Mouse (Mus musculus): ENCODE results near the gene Slf2. TPM values are rescaled to one million over a fixed set of nuclear protein-coding genes. Genes with fewer than 3 reads are reported as not detected.
A peak's percentile ranks its signal among the peaks of the same experiment; 100 is the strongest.

The Slf2 gene
- polyA plus RNA-seq, 1 experiment from 2014 or later = 56.7 TPM

GRCm38 (mm10) chr19:45003740-45004516 is 73.0 kb downstream of the Slf2 start:
- H3K27ac ChIP-seq (ENCODE audit: low read length) = no peak overlapping the region
- peaks cover 18% of the 10 kb centered on the region for H3K36me3 ChIP-seq (ENCODE audit: control insufficient read depth, insufficient read depth, low read length)
- no peaks in the 10 kb centered on the region for H3K9me3 ChIP-seq (ENCODE audit: control insufficient read depth, low read depth, low read length)
- H3K4me3 ChIP-seq (ENCODE audit: low read depth, low read length) = no peak overlapping the region
- no peak overlapping the region for H3K4me2 ChIP-seq (replicated peaks; ENCODE audit: low read depth, low read length)
- H3K27me3 ChIP-seq (ENCODE audit: control insufficient read depth, insufficient read depth, low read length) = no peaks in the 10 kb centered on the region
- H3K9ac ChIP-seq (replicated peaks; ENCODE audit: low read depth, low read length) = no peak overlapping the region
- no peak for ATAC-seq (ENCODE audit: insufficient number of reproducible peaks, insufficient read depth, low FRiP score, low read depth)
- peaks cover 18% of the 10 kb centered on the region; the same call in 1 of the 2 replicates for H3K4me1 ChIP-seq (ENCODE audit: control insufficient read depth, insufficient read depth, low read length)
- 92% methylated on average over 7 of the region's 7 CpGs for WGBS

DNA sequence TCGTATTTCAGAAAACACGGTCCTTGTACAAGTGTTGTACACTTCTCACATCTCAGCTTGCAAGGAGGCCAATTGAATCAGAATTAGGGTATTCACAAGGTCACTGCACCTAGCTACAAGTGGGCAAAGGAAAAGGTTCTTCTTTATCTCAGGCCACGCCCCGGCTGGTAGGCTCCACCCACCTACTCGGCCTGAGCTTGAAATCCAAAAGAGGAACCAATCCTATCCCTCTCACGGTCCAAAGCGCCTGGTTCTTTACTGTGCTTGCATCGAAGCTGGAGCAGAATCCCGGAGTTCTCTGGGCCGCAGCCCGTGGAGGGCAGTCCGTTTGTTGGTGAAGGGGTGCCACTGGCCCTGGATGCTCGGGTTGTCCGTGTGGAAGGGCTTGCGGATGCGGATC is 74.5 kb downstream of the Slf2 start, which contains the start of gene Twnk:
Gene Twnk, plus strand, starts transcription at position 220 of the 400 bp plus-strand sequence.
- Histone ChIP-seq H3K9ac (replicated peaks; ENCODE audit: low read depth, low read length) (peak within 1 kb of the TSS; percentile 51), H3K27ac (ENCODE audit: low read length) (peak within 1 kb of the TSS; percentile 80), H3K4me1 (ENCODE audit: control insufficient read depth, insufficient read depth, low read length) (peaks cover 18% of the 10 kb centered on the region; the same call in 1 of the 2 replicates), H3K36me3 (ENCODE audit: control insufficient read depth, insufficient read depth, low read length) (peaks cover 26% of the 10 kb centered on the region), H3K4me2 (replicated peaks; ENCODE audit: low read depth, low read length) (peak within 1 kb of the TSS; percentile 75), H3K4me3 (ENCODE audit: low read depth, low read length) (peak within 1 kb of the TSS; percentile 64), H3K9me3 (ENCODE audit: control insufficient read depth, low read depth, low read length) (no peaks in the 10 kb centered on the region), H3K27me3 (ENCODE audit: control insufficient read depth, insufficient read depth, low read length) (no peaks in the 10 kb centered on the region)
- WGBS = 11% methylated on average over 16 of the region's 16 CpGs
- ATAC-seq (ENCODE audit: insufficient number of reproducible peaks, insufficient read depth, low FRiP score, low read depth) = no peak

- WGBS = under 1% methylated on average over 82 of the region's 82 CpGs
- H3K27ac ChIP-seq (ENCODE audit: low read length) = peak within 1 kb of the TSS; percentile 80
- peak; percentile 92 for ATAC-seq (ENCODE audit: insufficient number of reproducible peaks, insufficient read depth, low FRiP score, low read depth)
- H3K9ac ChIP-seq (replicated peaks; ENCODE audit: low read depth, low read length) = peak within 1 kb of the TSS; percentile 51
- peaks cover 18% of the 10 kb centered on the region; the same call in 1 of the 2 replicates for H3K4me1 ChIP-seq (ENCODE audit: control insufficient read depth, insufficient read depth, low read length)
- H3K4me3 ChIP-seq (ENCODE audit: low read depth, low read length) = peak within 1 kb of the TSS; percentile 64
- peaks cover 33% of the 10 kb centered on the region for H3K36me3 ChIP-seq (ENCODE audit: control insufficient read depth, insufficient read depth, low read length)
- no peaks in the 10 kb centered on the region for H3K9me3 ChIP-seq (ENCODE audit: control insufficient read depth, low read depth, low read length)
- H3K27me3 ChIP-seq (ENCODE audit: control insufficient read depth, insufficient read depth, low read length) = no peaks in the 10 kb centered on the region
- H3K4me2 ChIP-seq (replicated peaks; ENCODE audit: low read depth, low read length) = peak within 1 kb of the TSS; percentile 75
Measured at GRCm38 (mm10) chr19:45005957-45006712, 75.2 kb downstream of the Slf2 start, which contains the start of gene Mrpl43. Mrpl43 (minus strand) TSS chr19:45006442.

DNA sequence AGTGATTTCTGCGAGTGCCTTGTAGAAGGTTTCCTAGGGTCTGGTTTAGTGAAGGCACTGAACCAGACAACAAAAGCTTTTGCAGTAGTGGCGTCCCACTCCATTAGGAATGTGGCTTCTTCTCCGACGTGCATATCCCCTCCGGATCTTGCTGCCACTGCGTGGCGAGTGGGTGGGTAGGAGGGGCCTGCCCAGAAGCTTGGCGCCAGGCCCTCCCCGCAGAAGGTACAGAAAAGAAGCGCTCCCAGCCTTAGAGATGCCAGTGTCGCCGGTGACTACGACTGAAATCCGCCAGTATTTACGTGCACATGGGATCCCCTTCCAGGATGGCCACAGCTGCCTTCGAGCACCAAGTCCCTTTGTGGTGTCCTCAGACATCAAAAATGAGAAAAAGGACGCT is 76.1 kb downstream of the Slf2 start:
- Histone ChIP-seq H3K4me2 (replicated peaks; ENCODE audit: low read depth, low read length) (peak overlapping the region; percentile 75), H3K36me3 (ENCODE audit: control insufficient read depth, insufficient read depth, low read length) (peaks cover 40% of the 10 kb centered on the region), H3K4me1 (ENCODE audit: control insufficient read depth, insufficient read depth, low read length) (peaks cover 18% of the 10 kb centered on the region; the same call in 1 of the 2 replicates), H3K27me3 (ENCODE audit: control insufficient read depth, insufficient read depth, low read length) (no peaks in the 10 kb centered on the region), H3K9ac (replicated peaks; ENCODE audit: low read depth, low read length) (peak overlapping the region; percentile 51), H3K27ac (ENCODE audit: low read length) (peak overlapping the region; percentile 80; the same call in 1 of the 2 replicates), H3K9me3 (ENCODE audit: control insufficient read depth, low read depth, low read length) (no peaks in the 10 kb centered on the region), H3K4me3 (ENCODE audit: low read depth, low read length) (peak overlapping the region; percentile 64)
- ATAC-seq (ENCODE audit: insufficient number of reproducible peaks, insufficient read depth, low FRiP score, low read depth) = no peak
- 35% methylated on average over 17 of the region's 17 CpGs for WGBS

- H3K36me3 ChIP-seq (ENCODE audit: control insufficient read depth, insufficient read depth, low read length) = peaks cover 40% of the 10 kb centered on the region
Measured at GRCm38 (mm10) chr19:45007425-45008191, 76.7 kb downstream of the Slf2 start.

GRCm38 (mm10) chr19:45010646-45011045 is 79.7 kb downstream of the Slf2 start:
- no peak overlapping the region for H3K27ac ChIP-seq (ENCODE audit: low read length)
- H3K27me3 ChIP-seq (ENCODE audit: control insufficient read depth, insufficient read depth, low read length) = no peaks in the 10 kb centered on the region
- no peak for ATAC-seq (ENCODE audit: insufficient number of reproducible peaks, insufficient read depth, low FRiP score, low read depth)
- WGBS = 90% methylated on average over 4 of the region's 4 CpGs
- H3K4me3 ChIP-seq (ENCODE audit: low read depth, low read length) = no peak overlapping the region
- no peak overlapping the region for H3K9ac ChIP-seq (replicated peaks; ENCODE audit: low read depth, low read length)
- no peaks in the 10 kb centered on the region for H3K9me3 ChIP-seq (ENCODE audit: control insufficient read depth, low read depth, low read length)
- H3K36me3 ChIP-seq (ENCODE audit: control insufficient read depth, insufficient read depth, low read length) = peaks cover 29% of the 10 kb centered on the region
- H3K4me1 ChIP-seq (ENCODE audit: control insufficient read depth, insufficient read depth, low read length) = peaks cover 22% of the 10 kb centered on the region; the same call in 1 of the 2 replicates
- H3K4me2 ChIP-seq (replicated peaks; ENCODE audit: low read depth, low read length) = no peak overlapping the region

More at GRCm38 (mm10) chr19:45007425-45008191, 76.7 kb downstream of the Slf2 start:
- Histone ChIP-seq H3K27me3 (ENCODE audit: control insufficient read depth, insufficient read depth, low read length) (no peaks in the 10 kb centered on the region), H3K9me3 (ENCODE audit: control insufficient read depth, low read depth, low read length) (no peaks in the 10 kb centered on the region), H3K4me2 (replicated peaks; ENCODE audit: low read depth, low read length) (peak overlapping the region; percentile 75), H3K27ac (ENCODE audit: low read length) (no peak overlapping the region), H3K4me1 (ENCODE audit: control insufficient read depth, insufficient read depth, low read length) (peaks cover 18% of the 10 kb centered on the region; the same call in 1 of the 2 replicates), H3K4me3 (ENCODE audit: low read depth, low read length) (peak overlapping the region; percentile 64; the same call in 1 of the 2 replicates), H3K9ac (replicated peaks; ENCODE audit: low read depth, low read length) (peak overlapping the region; percentile 51; the same call in 1 of the 2 replicates)
- 84% methylated on average over 20 of the region's 20 CpGs for WGBS
- no peak for ATAC-seq (ENCODE audit: insufficient number of reproducible peaks, insufficient read depth, low FRiP score, low read depth)

- Histone ChIP-seq H3K36me3 (ENCODE audit: control insufficient read depth, insufficient read depth, low read length) (peaks cover 29% of the 10 kb centered on the region), H3K4me1 (ENCODE audit: control insufficient read depth, insufficient read depth, low read length) (peaks cover 22% of the 10 kb centered on the region; the same call in 1 of the 2 replicates), H3K4me3 (ENCODE audit: low read depth, low read length) (no peak overlapping the region), H3K9me3 (ENCODE audit: control insufficient read depth, low read depth, low read length) (no peaks in the 10 kb centered on the region), H3K9ac (replicated peaks; ENCODE audit: low read depth, low read length) (no peak overlapping the region), H3K4me2 (replicated peaks; ENCODE audit: low read depth, low read length) (no peak overlapping the region), H3K27me3 (ENCODE audit: control insufficient read depth, insufficient read depth, low read length) (no peaks in the 10 kb centered on the region), H3K27ac (ENCODE audit: low read length) (no peak overlapping the region)
- no peak for ATAC-seq (ENCODE audit: insufficient number of reproducible peaks, insufficient read depth, low FRiP score, low read depth)
- WGBS = 87% methylated on average over 8 of the region's 8 CpGs
Measured at GRCm38 (mm10) chr19:45012219-45012618, 81.3 kb downstream of the Slf2 start.

GRCm38 (mm10) chr19:45012636-45013035 is 81.7 kb downstream of the Slf2 start:
- ATAC-seq (ENCODE audit: insufficient number of reproducible peaks, insufficient read depth, low FRiP score, low read depth) = no peak
- Histone ChIP-seq H3K9ac (replicated peaks; ENCODE audit: low read depth, low read length) (no peak overlapping the region), H3K9me3 (ENCODE audit: control insufficient read depth, low read depth, low read length) (no peaks in the 10 kb centered on the region), H3K4me1 (ENCODE audit: control insufficient read depth, insufficient read depth, low read length) (peaks cover 18% of the 10 kb centered on the region; the same call in 1 of the 2 replicates), H3K4me2 (replicated peaks; ENCODE audit: low read depth, low read length) (no peak overlapping the region), H3K27ac (ENCODE audit: low read length) (no peak overlapping the region), H3K27me3 (ENCODE audit: control insufficient read depth, insufficient read depth, low read length) (no peaks in the 10 kb centered on the region), H3K36me3 (ENCODE audit: control insufficient read depth, insufficient read depth, low read length) (peaks cover 29% of the 10 kb centered on the region), H3K4me3 (ENCODE audit: low read depth, low read length) (no peak overlapping the region)
- WGBS = 33% methylated on average over 6 of the region's 6 CpGs

Measured in stomach, embryonic 14.5 days (tissue).